Mouse (Mus musculus): ENCODE measurements around the gene Mrpl57. TPM values are rescaled to one million over a fixed set of nuclear protein-coding genes. Genes with fewer than 3 reads are reported as not detected.

The Mrpl57 gene
- polyA plus RNA-seq, 1 experiment: 65.6 TPM

- no peak for DNase-seq
- WGBS: 26% methylated on average over 2 of the region's 2 CpGs
- H3K27ac ChIP-seq (ENCODE audit: insufficient read depth, low read length): no peak overlapping the region
- TF ChIP-seq CTCF (IDR thresholded peaks at IDR 0.05; ENCODE audit: borderline replicate concordance, insufficient read depth, low read depth, low read length): no peak
- TF ChIP-seq POLR2A (IDR thresholded peaks at IDR 0.05; ENCODE audit: borderline replicate concordance, insufficient read depth, low read length): no peak
- H3K4me3 ChIP-seq (replicated peaks; ENCODE audit: insufficient read depth, low read depth, low read length): no peak overlapping the region
- H3K4me1 ChIP-seq (ENCODE audit: control insufficient read depth, insufficient read depth, low read length): peaks cover 3% of the 10 kb centered on the region
- H3K27me3 ChIP-seq (ENCODE audit: control insufficient read depth, insufficient read depth, low read length): no peaks in the 10 kb centered on the region
These were observed 37.1 kb downstream of the Mrpl57 start for GRCm38 (mm10) chr14:57863129-57863528.

GRCm38 (mm10) chr14:57865256-57865655 is 39.2 kb downstream of the Mrpl57 start:
- Histone ChIP-seq H3K27ac (ENCODE audit: insufficient read depth, low read length) (no peak overlapping the region), H3K4me1 (ENCODE audit: control insufficient read depth, insufficient read depth, low read length) (peaks cover 3% of the 10 kb centered on the region), H3K27me3 (ENCODE audit: control insufficient read depth, insufficient read depth, low read length) (no peaks in the 10 kb centered on the region), H3K4me3 (replicated peaks; ENCODE audit: insufficient read depth, low read depth, low read length) (no peak overlapping the region)
- DNase-seq: no peak
- WGBS: 93% methylated on average over 3 of the region's 3 CpGs
- TF ChIP-seq CTCF (IDR thresholded peaks at IDR 0.05; ENCODE audit: borderline replicate concordance, insufficient read depth, low read depth, low read length) (no peak), POLR2A (IDR thresholded peaks at IDR 0.05; ENCODE audit: borderline replicate concordance, insufficient read depth, low read length) (no peak)

- H3K27ac ChIP-seq (ENCODE audit: insufficient read depth, low read length): no peak overlapping the region
- peaks cover 3% of the 10 kb centered on the region for H3K4me1 ChIP-seq (ENCODE audit: control insufficient read depth, insufficient read depth, low read length)
- peak in 1 of 2 experiments; percentile 77 for DNase-seq
- no peaks in the 10 kb centered on the region for H3K27me3 ChIP-seq (ENCODE audit: control insufficient read depth, insufficient read depth, low read length)
- WGBS: 65% methylated on average over 3 of the region's 3 CpGs
- TF ChIP-seq POLR2A (IDR thresholded peaks at IDR 0.05; ENCODE audit: borderline replicate concordance, insufficient read depth, low read length) (no peak), CTCF (IDR thresholded peaks at IDR 0.05; ENCODE audit: borderline replicate concordance, insufficient read depth, low read depth, low read length) (no peak)
- H3K4me3 ChIP-seq (replicated peaks; ENCODE audit: insufficient read depth, low read depth, low read length): no peak overlapping the region
These were observed 40.7 kb downstream of the Mrpl57 start for GRCm38 (mm10) chr14:57866676-57867276.

GRCm38 (mm10) chr14:57877921-57878320 is 51.9 kb downstream of the Mrpl57 start:
- TF ChIP-seq POLR2A (IDR thresholded peaks at IDR 0.05; ENCODE audit: borderline replicate concordance, insufficient read depth, low read length) (no peak), CTCF (IDR thresholded peaks at IDR 0.05; ENCODE audit: borderline replicate concordance, insufficient read depth, low read depth, low read length) (no peak)
- no peak overlapping the region for H3K27ac ChIP-seq (ENCODE audit: insufficient read depth, low read length)
- peaks cover 9% of the 10 kb centered on the region for H3K4me1 ChIP-seq (ENCODE audit: control insufficient read depth, insufficient read depth, low read length)
- no peaks in the 10 kb centered on the region for H3K27me3 ChIP-seq (ENCODE audit: control insufficient read depth, insufficient read depth, low read length)
- H3K4me3 ChIP-seq (replicated peaks; ENCODE audit: insufficient read depth, low read depth, low read length): no peak overlapping the region
- WGBS: 92% methylated on average over 9 of the region's 9 CpGs
- DNase-seq: no peak

Other genes with a start within 250 kb of the Mrpl57 start
- gene Xpo4, start 160.8 kb upstream of the Mrpl57 start, polyA plus RNA-seq (2012; rRNA removed): 9.1 and 10.6 TPM in 2 replicates
- gene Gm49361, start 80.1 kb upstream of the Mrpl57 start, polyA plus RNA-seq (2012; rRNA removed): not detected in 2 replicates
- 32.6 and 33.5 TPM in 2 replicates for gene Lats2, start 67.8 kb upstream of the Mrpl57 start, polyA plus RNA-seq (2012; rRNA removed)
- gene Sap18, start 28.1 kb upstream of the Mrpl57 start, polyA plus RNA-seq (2012; rRNA removed): 25.0 and 25.5 TPM in 2 replicates
- gene Ska3, start within 50 bp of the Mrpl57 start, polyA plus RNA-seq (2012; rRNA removed): 0.38 and 0.41 TPM in 2 replicates
- 31.4 and 39.8 TPM in 2 replicates for gene Zdhhc20, start 64.0 kb downstream of the Mrpl57 start, polyA plus RNA-seq (2012; rRNA removed)
- gene Micu2, start 173.0 kb downstream of the Mrpl57 start, polyA plus RNA-seq (2012; rRNA removed): 19.8 and 21.3 TPM in 2 replicates
- 41.3 and 42.1 TPM in 2 replicates for gene Fgf9, start 244.3 kb downstream of the Mrpl57 start, polyA plus RNA-seq (2012; rRNA removed)

All from cerebellum, adult 2 months (tissue).